In the genomic region with DNA sequence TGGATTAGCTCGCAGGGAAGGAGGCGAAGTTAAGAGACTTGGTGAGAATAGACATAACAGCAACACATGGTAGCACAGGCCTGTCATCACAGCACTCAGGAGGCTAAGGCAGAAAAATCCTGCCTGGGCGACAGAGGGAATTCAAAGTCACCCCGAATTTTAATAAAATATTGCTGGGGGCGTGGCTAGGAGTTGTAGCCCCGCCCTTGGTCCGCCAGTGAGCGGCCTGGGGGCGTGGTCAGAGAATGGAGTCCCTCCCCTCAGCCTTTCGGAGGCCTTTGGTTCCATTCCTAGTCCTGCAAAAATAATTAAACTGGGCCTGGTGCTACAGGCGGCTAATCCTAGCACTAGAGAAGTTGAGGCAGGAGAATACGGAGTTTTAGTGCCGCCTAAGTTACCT, we compare ENCODE assay signal across 11 mouse cellular contexts. TPM values are rescaled to one million over a fixed set of nuclear protein-coding genes. Genes with fewer than 3 reads are reported as not detected.
DNase-seq lines count a peak whose midpoint lies in the region; ATAC-seq and TF ChIP-seq lines count a peak whose summit lies in the region.
"Had no signal": no experiment of that assay in that cellular context is flagged by ENCODE, and none has a peak within 500 bp of the region (broad histone marks: within the 10 kb centered on the region; RNA-seq: fewer than 3 reads in every experiment).

No protein-coding gene starts in this region.

- H3K27me3 ChIP-seq in kidney, embryonic 14.5 days (ENCODE audit: control insufficient read depth, insufficient read depth, low read length): peaks cover 29% of the 10 kb centered on the region
- H3K27me3 ChIP-seq in CH12.LX (replicated peaks): peaks cover 10% of the 10 kb centered on the region
- H3K27me3 ChIP-seq in limb, embryonic 13.5 days: peaks cover 62% of the 10 kb centered on the region

- no peak for ATAC-seq in kidney, embryonic 14.5 days (ENCODE audit: low FRiP score, low TSS enrichment)
- no peak for ATAC-seq in limb, embryonic 13.5 days (ENCODE audit: low FRiP score, low read depth)

- no peaks in the 10 kb centered on the region for H3K36me3 ChIP-seq in kidney, embryonic 14.5 days (ENCODE audit: control insufficient read depth, insufficient read depth, low read length)
- peaks cover 0 to 4% of the 10 kb centered on the region in 2 experiments for H3K36me3 ChIP-seq in CH12.LX (replicated peaks in 1 of 2; ENCODE audit: control insufficient read depth in 1 of 2, insufficient read depth in 1 of 2, low read length in 1 of 2)
- H3K36me3 ChIP-seq in limb, embryonic 13.5 days: no peaks in the 10 kb centered on the region

- TF ChIP-seq EP300 in CH12.LX (IDR thresholded peaks at IDR 0.05; ENCODE audit: low read length): no peak

- no peak for TF ChIP-seq CTCF in CH12.LX (conservative IDR thresholded peaks at IDR 0.05 in 1 of 2, IDR thresholded peaks at IDR 0.05 in 1 of 2; ENCODE audit: low read depth in 2 of 2, low read length in 2 of 2)

- H3K4me1 ChIP-seq in kidney, embryonic 14.5 days (ENCODE audit: control insufficient read depth, insufficient read depth, low read length): 0 out of 2 replicates have a peak, but pooled peaks cover 3% of the 10 kb centered on the region
- peaks cover 21 to 54% of the 10 kb centered on the region in 2 experiments for H3K4me1 ChIP-seq in CH12.LX (ENCODE audit: control insufficient read depth in 1 of 2, insufficient read depth in 2 of 2)
- H3K4me1 ChIP-seq in limb, embryonic 13.5 days: peaks cover 13% of the 10 kb centered on the region

- no peak for DNase-seq in kidney, adult 18-20 months
- DNase-seq in CH12.LX (ENCODE audit: extremely low read depth) (no peak), adipocyte (ENCODE audit: low spot score) (no peak)
- peak; percentile 73 for DNase-seq in c-Kit-negative CD71-positive TER-119-positive erythroid progenitor cells, embryonic 14.5 days (ENCODE audit: low read depth, low spot score)
- DNase-seq in ovary, postnatal 10 days (ENCODE audit: low spot score): no peak
- DNase-seq in thymus, adult 18-20 months: no peak

- in situ Hi-C loops in CH12.LX (cut with MboI; ENCODE audit: low pct_ligation_motif_present, low pct_unique_long_range_greater_than_20kb, low sequenced_read_pairs): no loop called here

- no peak overlapping the region for H3K4me3 ChIP-seq in kidney, embryonic 14.5 days (ENCODE audit: low read length)
- peak overlapping the region in 1 of 3 experiments; percentile 20 for H3K4me3 ChIP-seq in CH12.LX (replicated peaks in 1 of 3; ENCODE audit: low read depth in 2 of 3, low read length in 2 of 3, poor library complexity in 1 of 3)
- 0 out of 2 replicates have a peak overlapping the region, but pooled peaks have one; percentile 7 for H3K4me3 ChIP-seq in limb, embryonic 13.5 days

- H3K4me2 ChIP-seq in kidney, embryonic 14.5 days (replicated peaks; ENCODE audit: low read depth, low read length): peak overlapping the region; percentile 16
- peak overlapping the region; percentile 7; the same call in 1 of the 2 replicates for H3K4me2 ChIP-seq in CH12.LX (ENCODE audit: insufficient read depth, low read depth, poor library complexity, severe bottlenecking)
- no peak overlapping the region for H3K4me2 ChIP-seq in limb, embryonic 13.5 days (replicated peaks)

- TF ChIP-seq POLR2A in CH12.LX (IDR thresholded peaks at IDR 0.05; ENCODE audit: low read depth, low read length): no peak

- dilution Hi-C loops in CH12.LX (cut with MboI; ENCODE audit: extremely low pct_ligation_motif_present, extremely low pct_unique_long_range_greater_than_20kb, low sequenced_read_pairs): no loop called here

- H3K9me3 ChIP-seq in kidney, embryonic 14.5 days (ENCODE audit: control insufficient read depth, low read length): no peaks in the 10 kb centered on the region
- no peaks in the 10 kb centered on the region for H3K9me3 ChIP-seq in CH12.LX (replicated peaks; ENCODE audit: low read length)
- no peaks in the 10 kb centered on the region for H3K9me3 ChIP-seq in limb, embryonic 13.5 days

- TF ChIP-seq RAD21 in CH12.LX (IDR thresholded peaks at IDR 0.05; ENCODE audit: low read depth, low read length): no peak

- H3K79me2 ChIP-seq in CH12.LX (replicated peaks; ENCODE audit: control insufficient read depth, extremely low read depth, insufficient read depth, poor library complexity, severe bottlenecking): no peaks in the 10 kb centered on the region

- 11% methylated on average over 13 of the region's 13 CpGs for WGBS in kidney, embryonic 14.5 days
- WGBS in limb, embryonic 13.5 days: 11% methylated on average over 13 of the region's 13 CpGs

- no peak overlapping the region for H3K9ac ChIP-seq in kidney, embryonic 14.5 days (ENCODE audit: low read depth, low read length)
- H3K9ac ChIP-seq in CH12.LX (ENCODE audit: insufficient read depth, low read depth): no peak overlapping the region
- H3K9ac ChIP-seq in limb, embryonic 13.5 days: no peak overlapping the region

- no peak overlapping the region for H3K27ac ChIP-seq in kidney, embryonic 14.5 days (ENCODE audit: low read depth, low read length)
- H3K27ac ChIP-seq in CH12.LX (ENCODE audit: insufficient read depth, low read depth): no peak overlapping the region
- H3K27ac ChIP-seq in limb, embryonic 13.5 days: no peak overlapping the region

TF ChIP-seq in CH12.LX, 34 proteins besides CTCF, POLR2A, EP300 and RAD21:
- TF ChIP-seq TBP (conservative IDR thresholded peaks at IDR 0.05; ENCODE audit: low read depth, low read length): no peak
- no peak for TF ChIP-seq MAZ (IDR thresholded peaks at IDR 0.05; ENCODE audit: low read depth, low read length)
- TF ChIP-seq PAX5 (IDR thresholded peaks at IDR 0.05; ENCODE audit: low read length): no peak
- TF ChIP-seq MEF2A (IDR thresholded peaks at IDR 0.05; ENCODE audit: borderline replicate concordance, low read depth, low read length): no peak
- no peak for TF ChIP-seq CHD1 (IDR thresholded peaks at IDR 0.05; ENCODE audit: low read depth, low read length)

RNA-seq across cellular contexts. Expression of gene Atp8b3, which starts 3.2 kb away (rescaled TPM):
- polyA plus RNA-seq in kidney, embryonic 14.5 days (2014; fragmentation: Nextera tagmentation; extraction: Ambion mirVana): 0.22 and 0.24 TPM in 2 replicates
- total RNA-seq in CH12.LX (2012; rRNA removed): 0.08 and 0.21 TPM in 2 replicates
- total RNA-seq in CH12.LX (2014; rRNA removed): 0.14 and 0.21 TPM in 2 replicates
- polyA plus RNA-seq in CH12.LX (2012; ENCODE audit: insufficient read length, low read depth): 0.11 and 0.27 TPM in 2 replicates
- polyA plus RNA-seq in limb, embryonic 13.5 days (2015; fragmentation: Nextera tagmentation; extraction: Ambion mirVana): 0.29 and 0.33 TPM in 2 replicates
- total RNA-seq: common myeloid progenitor, adult 5-6 weeks had no signal

RNA-seq across cellular contexts. Expression of gene Rexo1, which starts 25.6 kb away (rescaled TPM):
- polyA plus RNA-seq in kidney, embryonic 14.5 days (2014; fragmentation: Nextera tagmentation; extraction: Ambion mirVana): 25.8 and 31.3 TPM in 2 replicates
- 16.5 and 17.7 TPM in 2 replicates for total RNA-seq in CH12.LX (2012; rRNA removed)
- total RNA-seq in CH12.LX (2014; rRNA removed): 6.3 and 7.0 TPM in 2 replicates
- polyA plus RNA-seq in CH12.LX (2012; ENCODE audit: insufficient read length, low read depth): 31.6 and 41.9 TPM in 2 replicates
- polyA plus RNA-seq in limb, embryonic 13.5 days (2015; fragmentation: Nextera tagmentation; extraction: Ambion mirVana): 28.3 and 28.7 TPM in 2 replicates

RNA-seq across cellular contexts. Expression of gene Onecut3, which starts 41.1 kb away (rescaled TPM):
- not detected in 2 replicates for polyA plus RNA-seq in kidney, embryonic 14.5 days (2014; fragmentation: Nextera tagmentation; extraction: Ambion mirVana)
- total RNA-seq in CH12.LX (2012; rRNA removed): not detected in 2 replicates
- total RNA-seq in CH12.LX (2014; rRNA removed): not detected in 2 replicates
- polyA plus RNA-seq in CH12.LX (2012; ENCODE audit: insufficient read length, low read depth): not detected in 2 replicates
- not detected in 2 replicates for polyA plus RNA-seq in limb, embryonic 13.5 days (2015; fragmentation: Nextera tagmentation; extraction: Ambion mirVana)
- total RNA-seq: common myeloid progenitor, adult 5-6 weeks had no signal
- polyA plus RNA-seq: heart, embryonic 16.5 days; limb, embryonic 11.5 days had no signal

RNA-seq across cellular contexts. Expression of gene Klf16, which starts 41.4 kb away (rescaled TPM):
- 10.1 and 10.2 TPM in 2 replicates for polyA plus RNA-seq in kidney, embryonic 14.5 days (2014; fragmentation: Nextera tagmentation; extraction: Ambion mirVana)
- 84.8 and 94.0 TPM in 2 replicates for total RNA-seq in CH12.LX (2012; rRNA removed)
- total RNA-seq in CH12.LX (2014; rRNA removed): 14.1 and 14.5 TPM in 2 replicates
- 30.9 and 38.2 TPM in 2 replicates for polyA plus RNA-seq in CH12.LX (2012; ENCODE audit: insufficient read length, low read depth)
- polyA plus RNA-seq in limb, embryonic 13.5 days (2015; fragmentation: Nextera tagmentation; extraction: Ambion mirVana): 9.3 and 10.0 TPM in 2 replicates

RNA-seq across cellular contexts. Expression of gene Abhd17a, which starts 54.4 kb away (rescaled TPM):
- 125 and 130 TPM in 2 replicates for polyA plus RNA-seq in kidney, embryonic 14.5 days (2014; fragmentation: Nextera tagmentation; extraction: Ambion mirVana)
- total RNA-seq in CH12.LX (2012; rRNA removed): 49.1 and 52.8 TPM in 2 replicates
- 28.0 and 37.2 TPM in 2 replicates for total RNA-seq in CH12.LX (2014; rRNA removed)
- polyA plus RNA-seq in CH12.LX (2012; ENCODE audit: insufficient read length, low read depth): 44.6 and 48.0 TPM in 2 replicates
- polyA plus RNA-seq in limb, embryonic 13.5 days (2015; fragmentation: Nextera tagmentation; extraction: Ambion mirVana): 80.9 and 83.0 TPM in 2 replicates
